Mouse (Mus musculus) kidney, postnatal 4 days (tissue): ENCODE results near the gene Tceanc2.

Experiments used
- DNase-seq, 2 experiments: peaks; one replicate each; pipeline ENCODE4 v3.0.0; 2021; ENCODE audit warnings: mixed read lengths in 2 of 2

Tceanc2 gene

DNA sequence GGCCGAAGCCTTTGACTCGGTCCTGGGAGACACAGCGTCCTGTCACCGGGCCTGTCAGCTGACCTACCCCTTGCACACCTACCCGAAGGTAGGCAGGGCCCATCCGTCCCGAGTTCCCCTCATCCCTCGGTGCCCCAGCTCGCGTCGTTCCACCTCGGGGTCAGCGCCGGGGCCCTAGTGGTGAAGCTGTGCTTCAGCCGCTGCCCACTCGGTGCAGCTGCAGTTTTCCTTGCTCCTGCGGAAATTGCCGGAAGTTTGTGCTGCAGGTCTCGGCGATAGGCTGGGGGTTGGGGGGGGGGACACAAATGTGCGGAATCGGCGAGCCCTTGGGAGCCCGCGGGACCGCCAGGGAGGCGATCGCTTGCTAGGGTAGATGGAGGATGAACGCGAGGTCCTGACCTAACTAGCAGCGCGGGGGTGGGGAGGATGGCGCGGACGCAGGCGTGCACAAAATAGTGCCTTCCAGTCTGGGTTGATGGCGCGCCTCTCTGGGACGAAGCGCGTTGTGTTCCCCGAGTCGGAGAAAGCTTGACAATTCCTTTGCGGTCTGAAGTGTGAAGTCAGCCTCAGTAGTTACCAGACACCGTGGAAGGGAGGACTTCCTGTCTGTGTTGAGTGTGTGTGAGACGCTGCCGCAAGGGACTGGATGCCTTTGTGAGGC, at the start of gene Tceanc2:
TSS of gene Tceanc2 (minus strand) at position 287 of the 661 bp plus-strand sequence.
- DNase-seq: peak; percentile 68 to 80

DNA sequence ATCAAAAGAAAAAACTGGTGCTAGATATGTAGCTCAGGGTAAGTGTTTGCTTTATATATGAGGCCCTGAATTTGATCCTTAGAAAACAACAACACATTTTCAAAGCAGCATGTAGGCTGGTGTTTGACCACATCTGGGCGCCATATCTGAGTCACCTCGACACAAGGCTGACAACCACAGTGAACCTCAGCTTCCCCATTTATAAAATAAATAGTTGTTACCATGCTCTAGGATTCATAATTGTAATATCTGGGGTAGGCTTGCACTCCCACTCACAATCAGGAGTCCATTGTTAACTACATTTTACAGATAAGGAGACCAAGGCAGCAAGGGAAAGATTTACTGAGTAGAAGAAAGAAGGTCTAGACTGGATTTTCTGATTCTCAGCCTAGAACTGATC, 47.4 kb upstream of the Tceanc2 start:
- no peak for DNase-seq

DNA sequence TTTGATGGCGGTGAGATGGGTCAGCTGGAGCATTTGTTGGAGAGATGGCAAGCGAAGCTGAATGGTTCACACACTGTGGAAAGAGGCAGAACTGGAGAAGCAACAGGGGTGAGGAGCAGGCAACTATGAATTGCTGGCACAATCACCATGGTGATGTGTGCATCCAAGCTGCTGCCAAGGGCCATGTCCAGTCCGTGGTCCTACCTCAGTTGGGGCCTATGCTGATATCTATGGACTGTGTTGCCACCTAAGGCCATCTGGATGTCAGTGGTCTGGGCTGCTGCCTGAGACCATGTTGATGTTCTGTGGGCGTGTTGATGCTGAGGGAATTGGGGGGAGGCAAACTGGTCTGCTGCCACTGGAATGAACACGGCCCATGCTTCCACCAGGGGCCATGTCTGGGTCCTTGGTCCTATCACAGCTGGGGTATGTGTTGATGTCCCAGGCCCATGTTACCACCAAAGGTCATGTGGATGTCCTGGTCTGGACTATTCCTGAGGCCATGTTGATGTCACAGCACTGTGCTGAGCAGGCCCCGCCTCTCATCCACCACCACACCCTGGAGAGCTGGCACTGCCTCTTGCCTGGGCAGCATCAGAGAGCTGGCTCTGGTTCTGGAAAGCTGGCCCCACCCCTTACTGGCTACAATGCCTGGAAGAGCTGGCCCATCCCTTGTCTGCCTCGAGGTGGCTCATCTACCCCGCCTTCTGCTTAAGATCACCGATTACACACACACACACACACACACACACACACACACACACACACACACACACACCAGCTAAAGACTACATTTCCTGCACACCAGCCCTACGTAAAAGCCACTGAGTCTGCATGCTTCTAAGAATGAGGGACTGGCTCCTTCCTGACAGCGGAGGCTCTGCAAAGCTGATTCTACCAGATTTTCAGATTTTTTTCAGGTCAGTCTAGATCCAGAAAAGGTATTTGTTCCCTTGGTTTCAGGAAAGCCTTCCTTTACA, 44.6 kb upstream of the Tceanc2 start:
- DNase-seq: peak in 1 of 2 experiments; percentile 21

DNA sequence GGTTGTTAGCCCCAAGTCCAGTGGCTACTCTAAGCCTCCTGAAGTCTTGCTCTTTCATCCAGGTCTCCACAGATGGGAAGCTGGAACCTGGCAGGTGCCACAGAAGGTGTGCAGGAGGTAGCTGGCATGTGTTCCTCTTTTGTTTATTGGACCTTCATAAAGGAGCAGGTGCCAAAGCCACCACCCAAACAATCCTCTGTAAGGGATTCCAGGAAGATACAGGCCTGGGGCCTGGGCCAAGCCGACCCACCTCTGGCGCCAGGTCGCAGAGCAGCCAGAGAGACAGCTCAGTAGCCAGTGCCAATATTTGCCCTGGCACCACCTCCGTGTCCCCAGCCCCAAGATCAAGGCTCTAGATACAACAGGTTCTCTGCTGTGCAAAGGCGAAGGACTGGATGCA, 42.6 kb upstream of the Tceanc2 start:
- DNase-seq: no peak

DNA sequence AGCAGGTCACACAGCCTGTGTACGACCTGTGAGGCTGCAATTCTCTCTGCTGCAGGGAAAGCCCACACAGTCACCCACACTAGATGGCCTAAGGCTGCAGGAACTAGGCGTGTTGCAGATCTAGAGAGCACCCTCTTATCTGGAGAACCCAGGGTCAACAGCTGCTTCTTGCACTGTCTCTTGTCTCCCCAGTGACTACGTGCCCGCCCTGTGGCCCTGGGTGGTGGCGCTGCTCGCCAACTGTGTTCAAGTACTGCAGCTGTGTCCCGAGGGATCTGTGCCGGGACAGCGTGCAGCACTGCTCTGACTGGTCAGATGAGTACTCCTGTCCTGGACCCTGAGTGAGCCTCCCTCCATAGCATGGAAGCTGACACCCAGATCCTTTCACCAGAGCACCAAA, 38.7 kb upstream of the Tceanc2 start:
- DNase-seq: no peak

DNA sequence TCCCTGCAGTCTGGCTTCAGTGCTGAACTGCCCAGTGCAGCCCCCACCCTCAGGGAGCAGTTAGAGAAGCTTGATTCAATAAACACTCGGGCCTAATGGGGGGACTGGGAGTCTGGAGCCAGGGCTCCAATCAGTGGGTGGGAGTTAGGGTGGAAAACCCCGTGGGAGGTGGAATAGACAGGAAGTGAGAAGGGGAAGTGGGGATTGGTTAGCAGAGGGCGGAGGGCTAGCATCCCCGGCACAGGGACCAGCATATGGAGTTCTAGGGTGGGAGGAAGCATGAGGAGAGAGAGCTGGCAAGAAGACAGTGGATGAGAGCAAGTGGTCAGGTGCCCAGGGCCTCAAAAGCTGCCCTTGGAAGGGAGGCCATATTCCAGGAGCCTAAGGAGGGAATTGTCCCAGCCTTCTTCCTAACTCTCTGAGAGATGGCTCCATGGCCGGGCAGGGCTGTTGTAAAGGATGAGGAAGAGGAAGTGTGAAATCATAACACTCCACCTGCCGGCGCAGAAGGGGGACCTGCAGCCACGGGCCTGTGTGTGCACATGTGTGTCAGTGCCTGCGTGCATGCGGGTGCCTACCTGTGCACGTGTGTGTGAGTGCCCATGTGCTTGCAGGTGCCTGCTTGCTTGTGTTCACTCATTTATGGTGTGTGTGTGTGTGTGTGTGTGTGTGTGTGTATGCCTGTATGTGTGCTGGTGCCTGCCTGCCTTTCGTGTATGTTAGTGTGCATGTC, 34.5 kb upstream of the Tceanc2 start:
- DNase-seq: no peak

DNA sequence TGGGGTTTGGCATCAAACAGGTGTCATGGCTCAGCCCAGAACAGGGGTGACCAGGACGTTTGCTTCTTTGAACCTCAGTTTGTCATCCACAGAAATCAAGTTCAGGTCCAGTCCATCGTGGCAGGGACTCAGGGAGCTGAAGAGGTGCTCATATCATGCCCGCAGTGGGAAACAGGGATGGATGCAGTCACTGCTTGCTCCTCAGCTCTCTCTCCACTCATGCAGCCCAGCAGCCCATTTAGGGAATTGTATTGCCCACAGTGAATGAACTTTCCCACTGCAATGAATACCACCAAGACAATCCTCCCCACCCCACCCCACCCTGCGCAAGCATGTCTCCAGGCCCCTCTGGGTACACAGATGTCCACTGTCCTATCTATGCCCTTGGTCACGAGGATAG, 33.0 kb upstream of the Tceanc2 start:
- no peak for DNase-seq

DNA sequence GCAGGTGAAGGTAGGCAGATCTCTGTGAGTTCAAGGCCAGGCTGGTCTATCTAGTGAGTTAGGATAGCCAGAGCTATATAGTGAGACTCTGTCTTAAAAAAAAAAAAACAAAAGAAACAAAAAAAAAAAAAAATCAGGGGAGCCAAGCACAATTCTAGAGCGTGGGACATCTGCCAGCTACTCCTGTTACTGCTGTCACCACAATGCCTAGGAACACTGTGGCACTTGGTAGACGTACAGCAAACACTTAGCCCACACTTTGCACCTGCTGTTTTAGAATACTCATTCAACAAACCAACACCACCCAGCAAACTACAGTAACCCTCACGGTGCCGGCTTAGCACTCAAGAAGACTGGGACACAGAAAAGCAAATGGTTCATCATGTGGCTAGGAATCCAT, 32.5 kb upstream of the Tceanc2 start:
- no peak for DNase-seq

DNA sequence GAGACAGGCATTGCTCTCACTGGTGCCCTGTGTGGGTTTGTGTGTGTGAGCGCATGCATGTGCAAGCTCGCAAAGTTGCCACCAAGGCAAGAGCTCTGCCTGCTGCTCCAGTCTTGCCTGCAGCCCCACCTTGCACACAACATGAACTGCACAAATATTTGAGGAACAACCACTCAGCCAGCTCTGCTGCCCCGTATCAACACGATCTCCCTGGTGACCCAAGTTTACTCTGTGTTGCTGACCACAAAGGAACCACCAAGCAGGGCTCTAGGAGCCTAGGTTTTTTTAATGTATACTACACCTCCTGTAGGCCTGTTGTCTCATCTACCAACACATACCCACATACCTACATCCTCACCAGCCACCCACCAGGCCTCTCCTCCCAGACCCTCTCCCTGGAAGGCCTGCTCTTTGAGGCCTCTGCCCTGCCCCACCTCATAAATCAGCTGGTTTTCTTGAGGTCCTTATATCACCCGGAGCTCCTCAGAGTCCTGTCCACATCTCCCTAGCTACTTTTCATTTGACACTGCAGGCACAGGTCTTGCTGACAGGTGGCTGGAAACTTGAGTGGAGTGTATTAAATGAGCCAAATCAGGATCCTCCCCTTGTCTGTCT, 31.7 kb upstream of the Tceanc2 start:
- DNase-seq: no peak

DNA sequence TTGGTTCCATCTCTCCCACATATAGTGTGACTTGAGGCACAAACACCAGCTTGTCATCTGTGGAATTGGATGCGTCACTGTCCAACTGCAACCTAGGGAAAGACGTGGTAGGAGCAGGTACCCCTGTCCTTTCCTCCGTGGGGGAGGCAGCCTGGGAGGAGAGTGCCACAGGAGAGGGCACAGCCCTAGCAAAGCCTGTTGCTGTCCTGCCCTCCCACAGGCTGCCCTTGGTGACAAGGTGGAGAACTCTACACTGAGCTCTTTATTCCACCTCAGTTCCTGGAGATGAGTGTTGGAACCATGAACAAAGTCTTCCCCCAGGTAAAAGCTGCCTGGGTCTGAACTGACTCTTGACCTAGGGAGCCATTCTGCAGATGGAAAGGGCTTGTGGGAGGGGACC, 30.0 kb upstream of the Tceanc2 start, which contains the start of gene Ldlrad1:
TSS of gene Ldlrad1 (plus strand) at position 301 of the 400 bp plus-strand sequence.
- no peak for DNase-seq

DNA sequence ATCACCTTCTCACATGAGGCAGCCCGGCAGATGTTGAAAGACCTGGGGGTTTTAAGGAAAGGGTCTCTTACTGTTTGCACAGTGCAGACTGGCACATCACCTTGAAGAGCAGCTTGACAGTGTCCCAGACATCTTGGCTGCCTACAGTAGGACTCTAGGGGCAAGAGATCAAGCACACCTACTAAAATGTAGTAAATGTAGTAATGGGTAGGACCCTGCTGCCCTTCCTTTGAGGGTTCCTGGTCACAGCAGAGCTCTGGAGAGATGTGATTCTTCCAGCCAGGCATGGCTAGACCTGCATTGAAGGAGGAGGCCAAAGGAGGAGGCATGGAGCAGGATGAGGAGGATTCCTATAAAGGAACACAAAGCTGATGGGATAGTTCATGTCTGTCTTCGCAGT, 28.1 kb upstream of the Tceanc2 start:
- no peak for DNase-seq

DNA sequence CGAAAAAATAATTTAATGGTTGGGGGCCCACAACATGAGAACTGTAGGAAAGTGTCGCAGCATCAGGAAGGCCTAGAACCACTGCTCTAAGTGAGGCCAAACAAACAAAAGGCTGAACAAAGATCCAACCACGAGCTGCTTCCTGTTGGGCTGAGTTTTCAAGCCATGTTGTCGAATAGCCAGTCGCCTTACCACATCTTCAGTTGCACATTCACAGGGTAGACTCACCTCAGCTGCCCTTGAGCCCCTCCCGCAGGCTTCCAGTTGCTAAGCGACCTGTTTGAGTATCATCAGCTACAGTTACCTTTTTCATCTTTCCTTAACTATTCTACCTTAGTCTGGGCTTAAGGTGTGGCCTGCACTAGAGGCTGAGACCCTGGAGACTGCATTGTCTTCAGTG, 24.1 kb upstream of the Tceanc2 start:
- no peak for DNase-seq

DNA sequence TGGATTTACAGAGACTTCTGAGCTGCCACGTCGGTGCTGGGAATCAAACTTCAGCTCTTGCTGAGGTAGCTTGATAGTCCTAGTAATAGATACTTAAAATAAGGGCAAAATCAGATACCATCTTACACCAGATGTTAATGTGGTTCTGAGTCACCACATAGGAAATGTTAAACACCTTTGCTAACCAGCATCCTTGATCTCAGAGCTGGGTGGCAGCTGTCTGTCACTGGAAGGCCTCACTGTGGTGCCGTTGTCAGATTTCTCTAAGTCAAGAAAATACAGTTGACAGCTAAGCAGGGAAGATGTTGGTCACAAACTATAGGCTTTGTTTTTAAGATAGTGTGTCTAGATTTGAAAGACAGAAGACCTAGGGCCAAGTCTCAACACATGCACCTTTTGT, 22.9 kb upstream of the Tceanc2 start:
- no peak for DNase-seq

DNA sequence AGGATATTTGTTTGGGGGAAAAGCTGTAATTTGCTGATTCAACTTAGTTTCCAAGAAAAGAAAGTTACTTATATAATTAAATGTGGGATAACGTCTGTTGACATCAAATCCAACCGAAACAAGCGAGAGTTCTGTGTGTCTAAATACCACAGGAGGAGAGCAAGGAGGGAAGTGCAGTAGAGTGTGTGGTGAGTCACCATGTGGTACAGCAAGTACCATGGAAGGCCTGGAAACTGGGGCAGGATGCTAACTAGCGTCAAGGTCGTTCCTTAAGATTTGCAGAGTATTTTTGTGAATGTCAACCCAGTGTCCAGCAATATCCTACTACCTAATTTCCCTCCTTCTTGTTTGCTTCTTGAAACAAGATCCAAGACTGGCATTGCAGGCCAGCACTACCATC, 19.2 kb upstream of the Tceanc2 start:
- DNase-seq: no peak

DNA sequence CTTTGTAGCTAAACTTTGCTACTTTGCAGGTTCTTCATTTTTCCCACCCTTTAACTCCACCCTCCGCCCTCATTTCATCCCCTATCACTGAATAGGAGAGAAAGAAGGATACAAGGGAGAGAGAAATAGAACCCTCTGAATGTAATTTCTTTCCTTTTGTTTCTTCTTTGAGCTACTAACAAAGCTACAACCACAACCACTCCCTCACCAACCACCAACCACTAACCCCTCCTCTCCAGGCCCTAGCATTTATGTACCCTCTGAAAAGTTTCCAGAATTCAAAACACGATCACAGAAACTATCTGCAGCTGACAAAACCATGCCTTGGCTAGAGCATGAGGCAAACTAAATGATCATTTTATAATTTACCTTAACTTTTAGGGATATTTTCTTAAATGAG, 17.5 kb upstream of the Tceanc2 start:
- no peak for DNase-seq

DNA sequence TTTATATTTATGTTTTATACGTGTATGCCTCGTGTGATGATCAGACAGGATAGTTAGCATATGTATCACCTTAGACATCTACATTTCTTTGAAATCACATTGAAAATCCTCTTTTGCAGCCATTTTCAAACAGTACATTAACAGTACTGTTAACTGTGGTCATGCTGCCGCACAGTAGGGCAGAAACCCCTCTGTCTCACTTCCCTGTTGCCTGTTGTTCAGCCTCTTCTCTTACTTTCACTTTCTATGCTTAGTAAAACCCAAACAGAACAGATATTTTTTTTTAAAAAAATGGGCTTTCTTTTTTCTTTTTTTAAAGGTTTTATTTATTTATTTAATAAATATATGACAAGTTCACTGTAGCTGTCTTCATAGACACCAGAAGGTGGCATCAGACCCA, 14.9 kb upstream of the Tceanc2 start:
- no peak for DNase-seq

DNA sequence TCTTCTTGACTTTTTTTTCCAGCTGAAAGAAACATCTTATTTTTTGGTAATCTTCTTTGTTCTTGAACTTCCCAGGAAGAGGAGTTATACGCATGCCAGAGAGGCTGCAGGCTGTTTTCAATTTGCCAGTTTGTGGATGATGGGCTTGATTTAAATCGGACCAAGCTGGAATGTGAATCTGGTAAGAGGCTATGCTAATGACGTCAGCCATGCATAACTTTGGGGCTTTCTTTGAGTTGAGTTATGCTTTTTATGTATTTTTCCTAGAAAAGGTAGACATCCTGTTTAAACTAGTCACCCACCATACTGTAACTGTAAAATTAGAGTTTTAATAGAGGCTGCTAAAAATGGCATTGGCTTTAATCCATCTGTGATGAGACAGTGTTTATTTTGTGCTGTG, 6.8 kb upstream of the Tceanc2 start:
- DNase-seq: no peak

DNA sequence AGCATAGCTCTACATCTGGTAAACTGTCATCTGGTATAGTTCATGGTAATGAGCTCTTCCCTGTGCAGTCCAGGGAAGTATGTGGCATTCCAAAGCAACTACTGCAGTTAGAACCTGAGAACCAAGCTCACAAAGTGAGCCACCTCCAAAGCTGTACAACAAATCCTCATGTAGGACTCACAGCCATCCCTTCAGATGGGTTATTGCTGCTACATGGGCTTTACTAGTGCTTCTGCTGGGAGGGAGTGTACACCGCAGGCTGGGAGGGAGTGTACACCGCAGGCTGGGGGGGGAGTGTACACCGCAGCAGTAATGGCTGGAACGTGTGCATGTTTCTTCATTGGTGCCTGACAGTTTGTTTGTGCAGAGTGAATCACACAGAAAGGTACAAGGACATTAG, 4.3 kb upstream of the Tceanc2 start:
- no peak for DNase-seq

DNA sequence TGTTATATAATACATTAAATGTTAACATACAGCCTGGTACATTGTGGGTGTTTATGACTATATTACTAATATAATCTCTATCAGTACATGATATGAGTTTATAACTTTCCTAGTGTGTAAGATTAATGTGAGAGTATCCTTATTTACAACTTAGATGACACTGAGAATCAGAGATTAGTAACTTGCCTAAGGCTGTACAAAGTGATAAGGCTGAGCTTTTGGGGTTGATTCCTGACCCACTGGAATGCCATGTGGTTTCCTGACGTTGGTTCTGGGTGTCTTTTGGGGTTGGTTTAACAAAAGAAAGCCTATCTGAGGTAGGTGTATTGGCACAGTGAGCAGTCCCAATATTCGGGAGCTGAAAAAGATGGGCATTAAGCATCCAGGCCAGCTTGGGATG, 3.9 kb upstream of the Tceanc2 start:
- DNase-seq: no peak

DNA sequence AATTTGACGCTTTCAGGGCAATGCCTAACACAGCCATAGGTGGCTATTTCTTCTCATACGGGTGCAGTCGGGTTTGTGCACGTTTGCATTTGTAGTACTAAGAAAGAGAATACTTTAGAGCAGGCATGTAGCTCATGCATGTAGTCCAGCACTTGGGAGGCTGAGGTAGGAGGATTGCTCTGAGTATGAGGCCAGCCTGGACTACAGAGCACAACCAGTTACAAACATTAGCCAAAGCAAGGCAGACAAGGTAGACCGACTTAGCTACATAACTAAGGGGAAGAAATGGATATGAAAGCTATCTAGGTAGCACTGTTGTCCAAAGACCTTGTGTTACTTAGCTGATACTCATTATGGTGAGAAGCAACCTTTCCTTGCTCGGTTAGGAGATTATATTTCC, 3.0 kb upstream of the Tceanc2 start:
- no peak for DNase-seq

DNA sequence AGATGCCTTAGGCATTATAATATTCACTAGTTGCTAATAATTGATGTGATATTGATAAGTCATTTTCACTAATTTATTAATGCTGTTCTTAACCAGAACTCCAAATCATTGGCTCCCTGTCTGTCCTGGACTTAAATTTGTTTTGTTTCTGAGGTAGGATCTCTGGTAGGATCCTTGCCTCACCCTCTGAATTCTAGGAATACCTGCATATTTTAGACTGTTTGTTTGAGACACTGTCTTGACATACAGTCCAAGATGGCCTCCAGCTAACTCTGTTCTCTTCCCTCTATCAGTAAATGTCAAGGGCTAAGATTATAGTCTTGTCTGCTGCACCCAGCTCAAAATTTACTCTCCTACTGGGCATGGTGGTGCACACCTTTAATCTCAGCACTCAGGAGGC, 1.8 kb upstream of the Tceanc2 start:
- no peak for DNase-seq

DNA sequence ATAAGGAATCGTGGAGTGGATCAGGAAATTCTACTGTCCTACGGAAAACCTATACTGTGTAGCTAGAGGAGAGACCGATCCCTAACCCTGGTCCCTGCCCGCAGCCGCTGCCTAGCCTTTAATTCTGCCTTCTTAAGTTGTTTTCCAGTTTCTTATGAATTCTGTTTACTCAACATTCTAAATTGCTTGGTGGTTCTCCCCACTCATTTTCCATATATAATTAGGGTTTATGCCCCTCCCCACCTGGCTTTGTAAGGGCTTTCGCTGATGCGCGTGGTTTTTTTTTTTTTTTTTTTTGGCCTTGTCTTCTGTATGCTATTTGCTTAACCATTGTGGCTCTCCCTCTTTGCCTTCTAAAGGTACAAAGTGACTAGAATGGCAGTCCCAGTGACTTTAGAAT, 645 bp upstream of the Tceanc2 start:
- no peak for DNase-seq
